Mouse (Mus musculus): ENCODE measurements around the gene Adad1. TPM values are rescaled to one million over a fixed set of nuclear protein-coding genes. Genes with fewer than 3 reads are reported as not detected.

Adad1 gene
- total and polyA plus RNA-seq, 3 experiments, result not detected

- Histone ChIP-seq H3K27me3 (replicated peaks) (no peaks in the 10 kb centered on the region), H3K4me3 (replicated peaks in 1 of 3; ENCODE audit: low read depth in 2 of 3, low read length in 2 of 3, poor library complexity in 1 of 3) (no peak overlapping the region), H3K27ac (ENCODE audit: insufficient read depth, low read depth) (no peak overlapping the region), H3K36me3 (replicated peaks in 1 of 2; ENCODE audit: control insufficient read depth in 1 of 2, insufficient read depth in 1 of 2, low read length in 1 of 2) (no peaks in the 10 kb centered on the region), H3K4me2 (ENCODE audit: insufficient read depth, low read depth, poor library complexity, severe bottlenecking) (no peak overlapping the region), H3K79me2 (replicated peaks; ENCODE audit: control insufficient read depth, extremely low read depth, insufficient read depth, poor library complexity, severe bottlenecking) (no peaks in the 10 kb centered on the region), H3K9ac (ENCODE audit: insufficient read depth, low read depth) (no peak overlapping the region), H3K9me3 (replicated peaks; ENCODE audit: low read length) (no peaks in the 10 kb centered on the region), H3K4me1 (ENCODE audit: control insufficient read depth in 1 of 2, insufficient read depth in 2 of 2) (peaks cover 5 to 23% of the 10 kb centered on the region in 2 experiments)
- dilution Hi-C loops (cut with MboI; ENCODE audit: extremely low pct_ligation_motif_present, extremely low pct_unique_long_range_greater_than_20kb, low sequenced_read_pairs), result no loop called here
- in situ Hi-C loops (cut with MboI; ENCODE audit: low pct_ligation_motif_present, low pct_unique_long_range_greater_than_20kb, low sequenced_read_pairs), result no loop called here
- no peak for TF ChIP-seq MYC (IDR thresholded peaks at IDR 0.05; ENCODE audit: low read depth, low read length)
- DNase-seq (ENCODE audit: extremely low read depth), result no peak
These were observed 93.8 kb downstream of the Adad1 start for GRCm38 (mm10) chr3:37157082-37157481.

GRCm38 (mm10) chr3:37158246-37158645, 94.9 kb downstream of the Adad1 start:
- dilution Hi-C loops (cut with MboI; ENCODE audit: extremely low pct_ligation_motif_present, extremely low pct_unique_long_range_greater_than_20kb, low sequenced_read_pairs), result no loop called here
- H3K27ac ChIP-seq (ENCODE audit: insufficient read depth, low read depth), result no peak overlapping the region
- TF ChIP-seq E2F4 (IDR thresholded peaks at IDR 0.05; ENCODE audit: insufficient replicate concordance, low read depth, low read length) (no peak), PAX5 (IDR thresholded peaks at IDR 0.05; ENCODE audit: low read length) (no peak), MAFK (IDR thresholded peaks at IDR 0.05; ENCODE audit: insufficient replicate concordance, low read length) (no peak), ZC3H11A (IDR thresholded peaks at IDR 0.05; ENCODE audit: low read depth, low read length) (no peak), POLR2A (IDR thresholded peaks at IDR 0.05; ENCODE audit: low read depth, low read length) (no peak), USF1 (IDR thresholded peaks at IDR 0.05; ENCODE audit: low read depth, low read length) (no peak), KAT2A (IDR thresholded peaks at IDR 0.05; ENCODE audit: insufficient replicate concordance, low read length) (no peak), HCFC1 (IDR thresholded peaks at IDR 0.05; ENCODE audit: low read depth, low read length) (no peak), ZKSCAN1 (IDR thresholded peaks at IDR 0.05; ENCODE audit: borderline replicate concordance, low read depth, low read length) (no peak), NELFE (IDR thresholded peaks at IDR 0.05; ENCODE audit: low read depth, low read length) (no peak)
- H3K4me3 ChIP-seq (replicated peaks in 1 of 3; ENCODE audit: low read depth in 2 of 3, low read length in 2 of 3, poor library complexity in 1 of 3), result no peak overlapping the region
- H3K27me3 ChIP-seq (replicated peaks), result no peaks in the 10 kb centered on the region
- no peaks in the 10 kb centered on the region for H3K36me3 ChIP-seq (replicated peaks in 1 of 2; ENCODE audit: control insufficient read depth in 1 of 2, insufficient read depth in 1 of 2, low read length in 1 of 2)
- H3K4me1 ChIP-seq (ENCODE audit: control insufficient read depth in 1 of 2, insufficient read depth in 2 of 2), result peaks cover 0 to 12% of the 10 kb centered on the region in 2 experiments; a peak in 2 of 4 replicates
- no peak overlapping the region for H3K9ac ChIP-seq (ENCODE audit: insufficient read depth, low read depth)
- in situ Hi-C loops (cut with MboI; ENCODE audit: low pct_ligation_motif_present, low pct_unique_long_range_greater_than_20kb, low sequenced_read_pairs), result no loop called here
- DNase-seq (ENCODE audit: extremely low read depth), result no peak
- H3K79me2 ChIP-seq (replicated peaks; ENCODE audit: control insufficient read depth, extremely low read depth, insufficient read depth, poor library complexity, severe bottlenecking), result no peaks in the 10 kb centered on the region
- H3K4me2 ChIP-seq (ENCODE audit: insufficient read depth, low read depth, poor library complexity, severe bottlenecking), result no peak overlapping the region
- H3K9me3 ChIP-seq (replicated peaks; ENCODE audit: low read length), result no peaks in the 10 kb centered on the region

GRCm38 (mm10) chr3:37161096-37161495, 97.8 kb downstream of the Adad1 start:
- H3K4me2 ChIP-seq (ENCODE audit: insufficient read depth, low read depth, poor library complexity, severe bottlenecking), result peak overlapping the region; percentile 26
- dilution Hi-C loops (cut with MboI; ENCODE audit: extremely low pct_ligation_motif_present, extremely low pct_unique_long_range_greater_than_20kb, low sequenced_read_pairs), result no loop called here

More at GRCm38 (mm10) chr3:37161096-37161495, 97.8 kb downstream of the Adad1 start:
- in situ Hi-C loops (cut with MboI; ENCODE audit: low pct_ligation_motif_present, low pct_unique_long_range_greater_than_20kb, low sequenced_read_pairs), result no loop called here
- no peaks in the 10 kb centered on the region for H3K27me3 ChIP-seq (replicated peaks)
- 0 out of 2 replicates have a peak, but pooled peaks have one; percentile 1 for TF ChIP-seq EP300 (IDR thresholded peaks at IDR 0.05; ENCODE audit: low read length)
- TF ChIP-seq UBTF (IDR thresholded peaks at IDR 0.05; ENCODE audit: low read depth, low read length), result no peak
- no peak for TF ChIP-seq NELFE (IDR thresholded peaks at IDR 0.05; ENCODE audit: low read depth, low read length)
- no peaks in the 10 kb centered on the region for H3K79me2 ChIP-seq (replicated peaks; ENCODE audit: control insufficient read depth, extremely low read depth, insufficient read depth, poor library complexity, severe bottlenecking)
- H3K4me3 ChIP-seq (replicated peaks in 1 of 3; ENCODE audit: low read depth in 2 of 3, low read length in 2 of 3, poor library complexity in 1 of 3), result peak overlapping the region in 2 of 3 experiments; percentile 13 to 17
- no peak for DNase-seq (ENCODE audit: extremely low read depth)
- peaks cover 0 to 12% of the 10 kb centered on the region in 2 experiments; a peak in 2 of 4 replicates for H3K4me1 ChIP-seq (ENCODE audit: control insufficient read depth in 1 of 2, insufficient read depth in 2 of 2)
- H3K27ac ChIP-seq (ENCODE audit: insufficient read depth, low read depth), result no peak overlapping the region
- no peaks in the 10 kb centered on the region for H3K9me3 ChIP-seq (replicated peaks; ENCODE audit: low read length)
- no peaks in the 10 kb centered on the region for H3K36me3 ChIP-seq (replicated peaks in 1 of 2; ENCODE audit: control insufficient read depth in 1 of 2, insufficient read depth in 1 of 2, low read length in 1 of 2)
- 0 out of 2 replicates have a peak overlapping the region, but pooled peaks have one; percentile 35 for H3K9ac ChIP-seq (ENCODE audit: insufficient read depth, low read depth)
